Mouse (Mus musculus) thymus, postnatal 0 days (tissue): ENCODE data around the gene Med24. TPM values are rescaled to one million over a fixed set of nuclear protein-coding genes. Genes with fewer than 3 reads are reported as not detected.
A peak's percentile ranks its signal among the peaks of the same experiment; 100 is the strongest.
"Not testable (repeated sequence)": the region's sequence is repeated elsewhere in the genome, so short reads cannot be mapped to it uniquely, and the experiment has no call there.

Experiments
- DNase-seq: peaks from one replicate; pipeline ENCODE4 v3.0.0-alpha.2; 2015; ENCODE audit warnings: low spot score
- polyA plus RNA-seq: library from polyadenylated mRNA; unstranded; fragments of >200 nt; fragmentation: Nextera tagmentation; extraction: Ambion mirVana; gene quantifications from 2 replicates; pipeline ENCODE4 v1.2.1, GENCODE M21; 2015

The Med24 gene
- polyA plus RNA-seq, 1 experiment from 2014 or later = 48.3 TPM

GRCm38 (mm10) chr11:98746855-98747693, 17.8 kb upstream of the Med24 start:
- peak; percentile 87 for DNase-seq

DNA sequence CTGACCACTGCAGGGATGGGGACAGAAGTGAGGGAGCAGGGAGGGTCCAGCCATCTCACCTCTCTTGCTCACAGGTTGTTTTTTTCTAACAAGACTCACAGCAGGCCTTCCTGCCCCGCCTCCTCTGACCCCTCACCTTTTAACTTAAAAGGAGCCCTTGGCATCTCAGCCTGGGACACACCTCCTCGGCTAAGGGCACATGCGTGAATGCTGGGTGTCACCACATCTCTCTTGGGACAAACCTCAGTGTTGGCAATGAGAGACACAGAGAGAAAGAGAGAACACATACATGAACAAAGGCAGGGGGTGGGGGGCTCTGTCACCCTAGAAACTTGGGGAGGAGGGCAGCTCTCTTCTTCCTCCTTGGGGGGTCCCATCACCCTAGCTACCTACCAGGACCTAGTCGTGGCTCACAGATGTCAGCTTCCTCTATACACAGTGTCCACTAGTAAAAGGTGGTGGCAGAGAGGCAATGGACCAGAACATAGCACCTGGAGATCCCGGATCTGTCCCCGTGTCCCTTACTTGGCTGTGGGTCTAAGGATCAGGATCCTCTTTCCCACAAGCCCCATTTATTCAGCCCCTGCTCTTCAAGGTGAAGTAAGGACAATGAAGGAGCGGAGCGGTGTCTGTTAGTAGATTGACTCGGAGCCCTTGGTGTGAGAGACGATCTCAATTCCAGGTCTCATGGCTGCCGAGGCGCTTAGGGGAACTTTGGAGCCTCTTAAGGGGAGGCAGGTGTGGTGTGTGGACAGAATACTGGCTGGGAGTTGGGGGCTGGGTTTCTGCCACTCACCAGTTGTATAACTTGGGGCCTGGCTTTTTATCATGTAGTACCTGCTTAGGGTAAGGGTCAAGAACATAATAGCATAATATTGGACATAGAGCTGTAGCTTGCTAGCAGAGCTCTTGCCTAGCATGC, 17.0 kb upstream of the Med24 start:
- no peak for DNase-seq

GRCm38 (mm10) chr11:98744456-98745019, 15.3 kb upstream of the Med24 start:
- DNase-seq = no peak

- DNase-seq = no peak
Observed at GRCm38 (mm10) chr11:98743655-98744345, 14.6 kb upstream of the Med24 start.

GRCm38 (mm10) chr11:98742397-98743291, 13.4 kb upstream of the Med24 start:
- peak; percentile 29 for DNase-seq

DNA sequence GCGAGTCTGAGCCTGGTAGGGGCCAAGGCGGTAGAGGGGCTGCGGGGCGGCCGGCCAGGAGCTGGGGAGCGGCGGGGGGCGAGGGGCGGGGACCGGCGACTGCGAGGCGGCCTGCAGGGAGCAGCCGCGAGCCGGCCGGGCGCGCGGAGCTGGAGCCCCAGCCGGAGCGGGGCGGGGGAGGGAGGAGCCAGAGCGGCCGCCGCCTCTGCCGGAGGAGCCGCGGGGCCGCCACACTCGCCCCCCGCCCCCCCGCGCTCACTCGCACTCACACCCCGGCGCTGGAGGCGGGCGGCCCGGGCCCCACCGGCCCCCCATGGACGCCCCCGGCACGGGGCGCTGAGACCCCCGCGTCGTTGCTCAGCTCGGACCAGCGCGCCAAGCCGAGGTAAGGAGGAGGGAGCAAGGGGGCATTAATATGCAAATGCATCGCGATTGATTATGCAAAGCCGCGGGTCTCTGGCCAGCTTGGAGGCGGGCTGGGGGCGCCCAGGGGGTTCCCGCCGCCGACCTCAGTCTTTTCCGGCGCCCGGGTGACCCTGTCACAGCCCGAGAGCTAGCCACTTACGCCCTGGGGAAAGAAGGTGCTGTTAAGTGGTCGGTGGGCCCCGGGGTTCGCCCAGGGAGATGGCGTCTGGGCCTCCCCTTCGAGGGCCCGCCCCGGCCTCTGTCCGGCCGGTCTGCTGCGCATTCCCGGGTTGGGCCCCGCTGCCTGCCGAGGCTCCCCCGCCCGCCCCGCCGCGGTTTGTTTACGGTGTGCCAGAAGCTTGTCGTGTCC, 12.6 kb upstream of the Med24 start:
- peak; percentile 81 for DNase-seq

DNA sequence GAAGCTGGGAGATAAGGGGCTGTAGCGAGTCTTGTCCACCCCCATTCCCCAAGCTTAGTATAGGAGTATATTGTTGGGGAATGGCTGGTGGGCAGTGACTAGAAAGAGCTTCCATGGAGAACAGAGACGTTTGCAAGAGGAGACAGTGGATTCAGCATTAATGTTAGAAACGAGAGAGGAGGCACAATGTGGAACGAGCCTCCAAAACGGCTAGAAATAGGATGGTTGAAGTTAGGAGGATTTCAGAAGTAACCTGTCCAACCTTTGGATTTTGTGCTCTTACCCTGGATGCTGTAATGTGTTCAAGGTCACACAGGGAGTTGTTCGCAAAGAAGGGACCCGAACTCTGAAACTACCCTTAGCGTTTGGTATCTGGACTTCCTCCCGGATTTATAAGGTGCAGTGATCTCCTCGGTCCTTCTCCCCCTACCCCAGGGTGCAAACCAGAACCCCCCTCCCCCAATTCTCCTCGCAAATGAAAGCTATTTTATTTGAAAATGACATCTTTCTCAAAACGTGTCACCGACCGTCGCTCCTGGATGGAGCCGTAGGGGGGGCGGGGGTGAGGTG, 11.9 kb upstream of the Med24 start:
- peak; percentile 23 for DNase-seq

GRCm38 (mm10) chr11:98740393-98741050, 11.3 kb upstream of the Med24 start, which contains the start of gene Thra:
Thra (plus strand) TSS chr11:98740638.
- DNase-seq = peak; percentile 48

DNA sequence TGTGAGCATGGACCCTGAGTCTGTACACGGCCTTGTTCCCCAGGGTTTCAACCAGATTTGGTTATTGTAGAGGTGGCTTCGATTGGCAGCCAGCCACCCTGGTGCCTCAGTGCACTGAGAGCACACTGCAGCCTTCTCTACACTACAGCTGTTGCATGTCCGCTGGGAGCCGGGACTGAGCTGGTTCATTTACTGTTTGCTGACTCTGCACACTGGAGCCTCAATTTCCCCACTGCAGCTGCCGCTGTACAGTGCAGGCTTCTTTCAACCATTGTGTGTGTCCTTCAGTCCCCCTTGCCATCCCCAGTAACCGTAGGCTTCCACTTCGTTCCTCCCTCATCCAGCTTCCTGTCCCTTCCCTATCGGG, 10.8 kb upstream of the Med24 start:
- peak; percentile 7 for DNase-seq

- no peak for DNase-seq
Observed at GRCm38 (mm10) chr11:98738925-98739324, 9.7 kb upstream of the Med24 start.

GRCm38 (mm10) chr11:98738428-98738911, 9.2 kb upstream of the Med24 start:
- no peak for DNase-seq

DNA sequence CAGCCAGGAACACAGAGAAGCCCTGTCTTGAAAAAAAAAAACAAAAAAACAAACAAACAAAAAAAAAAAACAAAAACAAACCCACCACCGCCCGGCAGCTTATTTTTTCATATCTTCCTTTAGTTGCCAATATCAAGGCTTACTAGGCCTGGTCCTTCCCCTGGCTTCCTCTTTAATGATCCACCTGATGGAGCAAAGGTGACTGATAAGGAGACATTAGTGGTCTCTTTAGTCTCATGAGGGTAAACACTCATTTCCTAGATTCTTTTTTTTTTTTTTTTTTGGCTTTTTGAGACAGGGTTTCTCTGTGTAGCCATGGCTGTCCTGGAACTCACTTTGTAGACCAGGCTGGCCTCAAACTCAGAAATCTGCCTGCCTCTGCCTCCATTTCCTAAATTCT, 8.0 kb upstream of the Med24 start:
- DNase-seq = not testable (repeated sequence)

DNA sequence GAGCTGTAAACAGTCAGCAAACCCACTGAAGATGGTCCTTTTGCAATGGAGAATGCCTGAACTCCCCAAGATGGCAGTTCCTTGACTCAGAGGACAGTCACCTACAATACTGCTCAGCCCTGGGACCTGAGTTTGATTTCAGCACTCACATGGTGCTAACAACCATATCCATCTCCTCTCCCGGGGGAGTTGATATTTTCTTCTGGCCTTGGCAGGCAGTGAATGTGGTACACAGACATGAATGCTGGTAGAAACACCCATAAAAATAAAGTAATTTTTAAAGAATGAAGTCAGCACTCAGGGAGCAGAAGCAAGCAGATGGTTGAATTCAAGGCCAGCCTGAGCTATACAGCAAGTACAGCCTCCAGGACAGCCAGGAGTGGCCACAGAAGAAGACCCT, 6.9 kb upstream of the Med24 start:
- DNase-seq = no peak

DNA sequence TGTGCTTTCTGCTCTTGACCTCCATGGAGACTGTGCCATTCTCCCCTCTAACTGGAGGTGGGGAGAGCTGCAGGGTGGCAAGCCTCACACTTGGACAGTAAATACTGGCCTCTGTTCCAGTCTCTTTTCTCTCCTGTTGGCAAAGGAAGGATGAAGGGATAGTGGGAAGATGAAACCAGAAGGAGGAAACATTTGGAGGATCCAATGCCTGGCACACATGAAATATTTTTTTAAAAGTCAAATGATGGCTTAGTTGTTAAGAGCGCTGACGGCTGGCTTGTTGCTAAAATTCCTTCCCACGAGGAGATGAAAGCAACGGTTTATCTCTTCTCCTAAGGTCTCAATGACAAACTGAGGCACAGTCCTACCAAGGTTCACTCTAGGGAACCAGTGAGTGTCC, 5.9 kb upstream of the Med24 start:
- no peak for DNase-seq

DNA sequence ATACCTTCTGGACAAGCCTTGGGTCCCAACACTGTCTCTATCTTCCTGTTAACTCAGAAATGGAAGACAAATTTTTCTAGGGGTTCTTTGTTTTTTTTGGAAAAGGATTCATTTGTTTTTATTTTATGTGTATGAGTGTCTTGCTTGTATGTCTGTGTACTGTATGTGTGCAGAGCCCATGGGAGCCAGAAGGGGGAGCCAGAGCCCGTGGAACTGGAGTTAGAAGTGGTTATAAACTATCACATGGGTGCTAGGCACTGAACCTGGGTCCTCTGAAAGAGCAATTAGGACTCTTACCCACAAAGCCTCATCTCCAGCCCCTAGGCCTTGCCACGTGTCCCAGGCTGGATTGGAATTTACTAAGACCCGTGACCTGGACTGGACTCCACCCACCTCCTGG, 4.8 kb upstream of the Med24 start:
- no peak for DNase-seq

- no peak for DNase-seq
Observed at GRCm38 (mm10) chr11:98731134-98731533, 1.9 kb upstream of the Med24 start.

DNA sequence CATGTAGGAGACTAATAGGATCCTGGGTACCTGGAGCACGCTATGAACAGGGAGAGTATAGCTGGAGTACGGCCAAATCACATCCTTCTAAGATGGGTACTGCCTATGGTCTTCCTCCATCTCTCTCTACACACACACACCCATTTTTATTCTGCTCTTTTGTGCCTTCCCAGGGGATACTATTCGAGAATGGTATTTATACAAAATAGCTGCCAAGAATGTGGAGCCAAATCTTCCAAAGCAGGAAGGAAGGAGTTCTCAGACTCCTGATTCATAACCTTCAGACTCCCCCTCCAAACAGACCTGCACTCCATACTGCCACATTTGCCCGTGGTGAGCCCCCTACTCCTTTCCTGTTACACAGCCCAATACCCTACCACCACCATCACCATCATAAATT, 1.5 kb upstream of the Med24 start:
- DNase-seq = no peak

GRCm38 (mm10) chr11:98725926-98726506, 3.2 kb downstream of the Med24 start:
- no peak for DNase-seq
